Mouse (Mus musculus) spleen, postnatal 36 days (tissue): ENCODE data around the gene Ubqln4.

Source experiments
- DNase-seq, 2 experiments: peaks; one replicate each; pipeline ENCODE4 v3.0.0; 2022; ENCODE audit warnings: low spot score in 2 of 2, mixed read lengths in 1 of 2

The Ubqln4 gene

GRCm38 (mm10) chr3:88553525-88553879 is at the start of gene Ubqln4:
Gene Ubqln4 (plus strand): TSS chr3:88553758.
- DNase-seq = peak; percentile 83 to 89

DNA sequence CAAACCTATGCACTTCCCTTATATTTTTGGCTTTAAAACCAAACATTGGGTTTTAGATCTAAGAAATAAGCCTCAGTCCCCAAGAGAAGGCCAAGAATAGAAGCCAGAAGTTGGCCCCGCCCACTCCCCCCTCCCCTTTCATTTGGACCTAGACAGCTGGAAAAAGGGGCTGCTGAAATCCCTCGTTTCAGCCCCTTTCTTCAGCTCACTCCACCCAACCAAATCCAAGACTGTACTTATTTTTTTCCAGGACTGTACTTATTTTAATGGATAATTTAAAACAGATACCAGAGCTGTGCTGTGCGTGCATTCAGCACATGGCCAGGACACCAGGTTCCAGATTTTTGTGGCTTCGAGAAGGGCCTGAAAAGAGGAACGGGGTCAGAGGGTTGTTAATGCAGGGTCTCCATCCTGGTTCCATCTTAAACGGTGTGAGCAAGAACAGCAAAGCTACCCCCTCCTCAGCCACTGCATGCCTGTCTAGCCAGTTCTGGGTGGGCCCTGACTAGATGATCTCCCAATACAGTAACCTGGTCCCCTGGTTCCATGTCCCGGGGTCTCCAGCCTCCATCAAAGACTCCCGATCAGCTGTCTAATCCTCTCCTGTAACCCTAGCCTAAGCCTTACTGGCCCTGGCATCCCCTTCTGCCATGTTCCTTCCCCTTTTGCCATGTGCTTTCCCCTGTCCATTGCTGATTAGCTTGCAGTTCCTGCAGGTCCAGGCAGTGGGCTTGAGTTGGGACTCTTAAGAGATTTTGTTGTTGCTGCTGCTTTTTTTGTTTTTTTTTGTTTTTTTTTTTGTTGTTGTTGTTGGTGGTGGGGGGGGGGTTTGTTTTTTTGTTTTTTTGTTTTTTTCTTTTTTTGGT is 49.4 kb upstream of the Ubqln4 start:
- DNase-seq = no peak

DNA sequence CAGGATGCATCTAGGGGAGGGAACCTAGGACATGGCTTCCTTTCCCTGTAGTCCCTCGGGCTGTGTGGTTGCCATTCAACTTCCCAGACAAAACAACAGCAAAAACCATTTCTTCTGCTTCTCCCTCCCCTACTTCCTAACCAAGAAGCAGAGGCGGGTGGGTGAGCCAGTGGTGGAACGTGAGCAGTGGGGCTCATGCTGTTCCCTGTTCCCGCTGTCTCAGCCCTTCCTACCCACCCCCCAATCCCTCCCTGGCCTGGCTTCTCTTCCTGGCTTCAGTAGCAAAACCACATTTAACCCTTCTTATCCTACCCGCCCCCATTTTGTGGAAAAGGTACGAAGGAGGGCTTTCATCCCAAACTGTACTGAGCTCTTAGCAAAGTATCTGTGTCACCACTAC is 48.5 kb upstream of the Ubqln4 start:
- no peak for DNase-seq

GRCm38 (mm10) chr3:88505765-88506164 is 47.8 kb upstream of the Ubqln4 start:
- DNase-seq = no peak

DNA sequence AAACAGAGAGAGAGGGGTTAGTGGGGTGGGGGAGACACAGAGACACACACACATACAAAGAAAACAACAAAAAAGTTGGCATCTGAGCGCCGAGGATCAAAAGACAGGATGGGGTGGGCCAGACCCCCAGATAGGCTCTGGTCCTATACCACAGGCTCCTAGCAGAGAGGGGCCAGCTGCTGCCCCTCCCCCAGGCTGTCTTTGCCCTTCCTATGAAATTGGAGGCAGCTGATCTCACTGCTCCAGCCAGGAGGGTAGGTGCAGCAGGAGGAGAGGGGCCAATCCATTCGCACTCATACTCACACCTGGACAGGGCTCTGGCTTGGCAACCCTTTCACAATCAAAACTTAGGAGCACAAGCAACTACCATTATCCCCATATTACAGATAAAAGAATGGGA is 44.3 kb upstream of the Ubqln4 start:
- DNase-seq = no peak

DNA sequence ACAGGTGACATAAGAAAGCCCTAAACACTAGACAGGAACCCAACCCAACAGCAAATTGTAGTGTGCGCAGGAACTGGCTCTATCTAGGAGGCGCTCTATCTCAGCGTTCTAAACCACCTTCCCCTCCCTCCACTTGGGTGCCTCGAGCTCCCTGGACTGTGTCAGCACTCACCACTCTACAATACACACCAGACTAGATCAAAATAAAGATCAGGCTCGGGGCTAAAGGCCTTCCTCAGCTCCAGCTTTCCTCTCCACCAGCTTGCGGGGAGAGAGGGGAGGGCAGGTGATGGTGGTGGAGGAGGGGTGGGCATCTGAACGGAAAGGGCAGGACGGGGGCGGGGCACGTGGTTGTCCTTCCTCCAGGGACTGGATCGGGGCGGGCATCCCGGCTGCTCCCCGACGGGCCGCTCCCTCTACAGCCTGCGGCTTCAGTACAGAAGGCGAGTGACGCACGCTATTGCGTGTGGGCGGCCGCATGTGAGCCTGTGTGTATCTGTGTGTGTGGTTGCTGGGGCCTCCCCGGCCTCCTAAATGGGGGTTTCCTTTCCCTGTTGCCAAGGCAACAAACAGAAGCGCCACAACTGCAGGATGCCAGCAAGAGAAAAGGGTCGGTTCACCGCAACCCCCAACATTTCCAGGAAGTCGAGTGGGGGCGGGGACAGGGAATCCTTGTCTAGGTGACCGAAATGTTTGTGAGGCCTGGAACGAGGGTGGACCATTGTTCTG is 43.7 kb upstream of the Ubqln4 start, which contains the start of gene Lmna:
Gene Lmna, minus strand, starts transcription at position 265 of the 729 bp plus-strand sequence.
- DNase-seq = peak; percentile 91 to 92

GRCm38 (mm10) chr3:88510421-88511289 is 42.9 kb upstream of the Ubqln4 start:
- no peak for DNase-seq

- DNase-seq = no peak
Observed at GRCm38 (mm10) chr3:88511559-88511958, 42.0 kb upstream of the Ubqln4 start.

DNA sequence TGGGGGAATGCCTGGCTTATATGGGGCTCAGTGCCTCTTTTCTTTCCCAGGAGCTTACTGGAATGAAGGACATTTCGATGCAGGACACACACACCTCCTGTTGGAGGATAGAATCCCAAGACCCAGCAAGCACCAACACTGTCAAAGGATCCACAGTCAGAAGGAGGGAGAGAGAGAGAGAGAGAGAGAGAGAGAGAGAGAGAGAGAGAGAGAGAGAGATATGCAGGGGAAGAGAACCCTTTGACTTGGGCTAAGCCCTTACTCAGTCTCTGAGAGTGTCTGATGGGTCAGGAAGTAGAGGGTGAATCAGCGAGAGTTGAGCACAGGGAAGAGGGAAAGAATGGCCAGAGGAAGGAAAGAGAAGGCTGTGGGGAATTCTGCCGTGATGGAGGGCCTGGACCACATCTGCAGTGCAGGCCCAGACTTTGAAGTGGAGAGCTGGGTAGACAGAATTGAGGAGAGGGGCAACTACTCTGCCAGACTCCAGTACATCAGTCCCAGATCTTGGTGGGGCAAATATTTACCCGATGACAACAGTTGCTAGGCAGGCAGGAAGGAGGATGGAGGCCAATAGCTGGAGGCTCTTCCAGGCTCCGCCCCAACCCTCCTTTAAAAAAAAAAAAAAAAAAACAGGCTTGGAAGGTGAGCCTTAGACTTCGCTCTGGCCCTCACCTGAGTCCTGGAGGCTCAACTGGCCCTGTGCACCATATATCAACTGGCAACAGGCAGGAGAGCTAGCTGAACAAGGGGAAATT is 41.2 kb upstream of the Ubqln4 start:
- DNase-seq = no peak

- no peak for DNase-seq
Observed at GRCm38 (mm10) chr3:88512896-88513545, 40.5 kb upstream of the Ubqln4 start.

DNA sequence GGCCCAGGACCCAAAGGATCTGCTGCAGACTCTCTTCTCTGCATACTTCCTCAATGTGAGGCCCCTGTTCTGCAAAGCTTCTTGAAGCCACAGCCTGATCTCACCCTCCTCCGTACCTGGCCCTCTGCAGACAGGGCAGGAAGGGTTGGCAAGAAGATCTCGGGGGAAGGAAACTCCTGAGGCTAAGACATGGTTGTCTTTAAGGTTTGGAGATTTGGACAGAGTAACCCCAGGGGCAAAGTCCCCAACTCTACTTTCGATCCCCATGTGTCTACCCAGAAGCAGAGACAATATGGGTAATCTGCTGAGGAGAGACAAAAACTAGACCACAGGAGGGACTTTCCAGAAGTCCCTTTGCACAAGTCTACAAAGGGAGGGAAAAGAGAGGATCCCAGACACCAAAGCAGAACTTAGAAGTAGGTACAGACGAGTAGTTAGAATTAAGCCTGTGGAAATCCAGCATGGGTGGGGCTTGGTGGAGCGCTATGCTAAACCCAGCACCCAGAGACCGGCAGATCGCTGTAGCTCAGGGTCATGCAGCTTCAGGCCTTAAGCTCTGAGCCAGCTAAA is 39.9 kb upstream of the Ubqln4 start:
- no peak for DNase-seq

DNA sequence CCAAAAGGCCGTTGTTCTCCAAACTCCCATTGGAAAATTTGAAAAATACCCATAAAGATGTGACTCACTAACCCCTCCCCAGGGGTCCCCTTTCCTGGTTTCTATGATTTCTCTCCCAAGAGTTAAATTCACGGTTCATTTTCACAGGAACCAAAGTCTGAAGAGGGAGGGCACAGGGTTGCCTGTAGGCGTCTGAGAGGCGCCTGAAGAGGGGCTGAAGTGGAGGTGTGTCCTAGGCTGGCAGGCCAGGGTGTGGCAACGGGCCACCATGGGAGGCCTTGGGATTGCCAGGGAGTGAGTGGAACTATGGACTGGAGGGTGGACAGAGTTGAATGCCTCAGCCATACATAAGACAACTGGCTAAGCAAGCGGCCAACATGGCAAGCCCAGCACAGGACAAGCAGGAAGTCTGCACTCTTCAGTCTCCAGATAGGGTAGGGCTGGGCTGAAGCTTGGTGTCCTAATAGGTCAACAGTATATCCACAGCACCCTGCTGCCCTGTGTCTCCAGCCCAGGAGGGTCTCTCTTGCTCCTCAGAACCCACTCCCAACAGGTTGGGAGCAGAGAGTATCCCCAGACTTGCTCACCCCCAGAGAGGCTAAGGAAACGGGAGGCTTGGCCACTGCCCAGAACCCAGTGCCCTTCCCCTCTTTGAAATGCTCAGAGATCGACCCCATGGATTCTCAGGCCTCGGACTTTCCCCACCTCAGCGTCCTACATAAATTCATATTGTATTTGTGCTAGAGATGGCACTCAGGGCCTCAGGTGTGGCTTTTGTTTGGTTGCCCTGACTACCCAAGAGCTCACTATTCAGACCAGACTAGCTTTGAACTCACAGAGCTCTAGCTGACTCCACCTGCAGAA is 39.1 kb upstream of the Ubqln4 start:
- no peak for DNase-seq

- no peak for DNase-seq
Observed at GRCm38 (mm10) chr3:88515095-88515386, 38.5 kb upstream of the Ubqln4 start.

DNA sequence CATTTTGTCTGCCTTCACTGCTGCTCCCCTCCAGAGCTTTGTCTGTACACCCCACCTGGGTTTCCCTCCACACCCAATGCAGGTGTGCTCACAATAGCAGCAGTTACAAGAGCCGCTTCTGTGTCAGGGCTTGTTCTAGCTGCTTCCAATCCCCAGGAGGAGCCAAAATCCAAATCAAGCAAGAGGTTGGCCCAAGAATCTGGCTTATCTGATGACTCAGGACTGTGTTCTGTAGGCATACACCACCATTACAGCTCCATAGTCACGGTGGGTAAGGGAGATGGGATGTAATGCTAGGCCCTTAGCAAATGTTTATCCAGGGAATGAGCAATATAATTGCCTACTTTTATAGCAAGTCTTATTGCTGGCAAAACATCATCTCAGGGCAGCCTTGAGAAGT is 37.2 kb upstream of the Ubqln4 start:
- DNase-seq = no peak

- no peak for DNase-seq
Observed at GRCm38 (mm10) chr3:88518411-88518810, 35.1 kb upstream of the Ubqln4 start.

DNA sequence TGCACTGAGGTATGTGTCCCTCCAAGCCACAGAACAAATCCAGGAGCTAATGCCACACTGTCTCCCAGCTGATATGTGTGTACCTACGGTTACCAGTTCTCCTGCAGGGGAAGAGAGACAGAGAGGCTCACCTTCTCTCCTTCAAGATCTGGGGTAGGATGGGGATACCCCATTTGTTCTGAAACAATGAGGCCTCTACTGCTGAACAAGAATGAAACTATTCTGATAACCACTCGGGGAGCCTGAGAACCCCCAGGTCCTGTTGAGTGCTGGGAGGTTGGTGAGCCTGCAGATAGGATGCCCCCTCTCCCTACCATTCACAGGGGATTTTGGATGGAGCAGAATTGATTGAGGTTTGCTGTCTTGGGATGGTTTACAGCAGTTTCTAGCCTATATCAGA is 33.5 kb upstream of the Ubqln4 start:
- no peak for DNase-seq

DNA sequence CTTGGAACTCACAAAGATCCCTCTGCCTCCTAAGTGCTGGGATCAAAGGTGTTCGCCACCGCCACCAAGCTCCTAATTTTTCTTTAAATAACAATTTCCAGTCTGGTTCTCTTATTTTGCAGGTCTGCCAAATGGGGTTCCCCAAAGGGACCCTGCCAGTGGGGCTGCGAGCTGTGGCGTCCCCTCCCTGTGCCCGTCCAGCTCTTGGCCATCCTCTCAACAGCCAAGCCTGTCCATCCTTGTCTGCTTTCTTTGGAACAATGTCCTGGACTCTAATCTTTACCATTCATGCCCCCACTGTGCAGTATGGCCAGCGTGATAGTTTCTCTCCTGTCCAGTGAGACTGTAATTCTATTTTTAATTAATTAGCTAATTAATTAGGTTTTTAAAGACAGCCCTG is 32.4 kb upstream of the Ubqln4 start:
- DNase-seq = no peak

DNA sequence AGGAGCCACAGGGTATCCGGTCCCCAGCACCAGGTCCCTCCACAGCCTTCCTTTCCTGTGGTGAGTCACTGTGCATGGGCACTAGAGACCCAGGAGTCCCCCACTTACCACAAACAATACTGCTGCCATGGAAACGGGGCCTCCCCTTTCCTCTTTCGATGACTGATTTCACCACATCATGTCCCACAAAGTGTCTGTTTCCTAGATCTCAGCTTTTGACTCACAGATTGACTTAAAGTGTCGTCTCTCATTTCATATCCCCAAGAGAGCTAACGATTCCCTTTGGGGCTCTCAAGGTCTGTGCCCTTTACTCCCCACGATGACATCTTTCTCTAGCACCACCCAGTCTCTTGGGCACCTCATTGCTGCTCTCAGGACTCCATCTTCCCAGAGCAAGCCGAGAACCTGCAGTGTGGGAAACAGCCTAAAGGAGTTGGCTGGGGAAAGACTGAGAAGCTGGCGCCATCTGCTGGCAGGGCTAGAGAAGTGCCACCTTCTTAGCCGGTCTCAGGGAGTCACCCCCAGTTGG is 31.7 kb upstream of the Ubqln4 start:
- DNase-seq = peak; percentile 62 to 69

DNA sequence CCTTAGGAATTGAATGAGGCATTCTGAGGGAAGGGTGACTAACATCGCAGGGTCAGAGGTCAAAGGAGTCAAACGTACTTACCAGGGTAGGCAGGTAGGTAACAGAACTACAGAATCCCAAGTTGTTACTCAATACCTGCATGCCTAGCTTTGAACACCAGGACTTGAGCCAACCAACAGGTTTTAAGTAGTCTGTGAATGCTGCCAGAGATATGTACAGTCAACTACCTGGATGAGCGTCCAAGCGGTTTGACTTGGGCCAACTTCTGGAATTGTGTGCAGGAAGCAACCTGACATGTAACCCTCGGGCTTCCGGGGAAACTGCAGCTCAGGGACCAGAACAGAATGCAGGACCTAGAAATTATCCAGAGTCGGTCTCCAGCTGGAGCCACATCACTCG is 30.5 kb upstream of the Ubqln4 start:
- no peak for DNase-seq
